Mouse (Mus musculus): ENCODE results near the gene Slc39a1.

The Slc39a1 gene

DNA sequence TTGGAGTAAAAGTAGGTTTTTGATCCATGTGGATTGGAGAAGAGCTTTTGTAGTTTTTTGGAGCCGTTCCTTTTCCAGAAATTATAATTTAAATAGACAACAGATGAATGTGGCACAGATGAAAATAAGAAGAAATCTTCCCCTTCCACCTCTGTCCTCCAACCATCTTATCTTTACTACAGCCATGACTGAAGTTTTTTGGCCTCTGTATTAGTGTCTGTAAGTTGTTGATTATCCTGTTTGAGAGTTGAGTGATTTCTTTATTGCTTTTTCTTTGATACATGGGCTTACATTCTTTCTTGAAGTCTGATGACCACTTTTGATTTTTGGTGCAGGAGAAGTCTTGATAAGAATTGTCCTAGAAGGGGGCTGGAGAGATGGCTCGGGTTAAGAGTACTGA, 46.7 kb downstream of the Slc39a1 start:
- no peak for DNase-seq (ENCODE audit: low spot score in 2 of 2)

Data from natural killer cell, adult 2 months (primary cell).